Mouse (Mus musculus) heart, postnatal 0 days (tissue): ENCODE measurements around the gene Tmem254b. TPM values are rescaled to one million over a fixed set of nuclear protein-coding genes. Genes with fewer than 3 reads are reported as not detected.
"Not testable (repeated sequence)": the region's sequence is repeated elsewhere in the genome, so short reads cannot be mapped to it uniquely, and the experiment has no call there.

Experiments used
- ATAC-seq: fragments of 200-750 bp; cut with Nextera tagmentation; 2 replicates; pipeline ENCODE4 v1.8.0; 2017; ENCODE audit warnings: low read depth, moderate number of reproducible peaks, moderate library complexity; ENCODE audit not compliant: insufficient read depth
- DNase-seq: peaks from one replicate; pipeline ENCODE4 v3.0.0-alpha.2; 2016; ENCODE audit warnings: low spot score
- H3K27ac ChIP-seq: fragments of 300-500 bp; sonication (generic); 2 replicates; pipeline ENCODE4 v1.5.1; 2014; ENCODE audit warnings: low read depth, mild to moderate bottlenecking
- H3K27me3 ChIP-seq: fragments of 300-500 bp; sonication (generic); 2 replicates; pipeline ENCODE4 v1.6.1; 2014; ENCODE audit warnings: low read length, mixed read lengths; ENCODE audit not compliant: control insufficient read depth, insufficient read depth
- H3K36me3 ChIP-seq: fragments of 300-500 bp; sonication (generic); replicated peaks from 2 replicates; pipeline ENCODE4 v1.6.1; 2014; ENCODE audit warnings: low read length, mixed read lengths; ENCODE audit not compliant: control insufficient read depth, insufficient read depth
- H3K4me1 ChIP-seq: fragments of 300-500 bp; sonication (generic); 2 replicates; pipeline ENCODE4 v1.6.1; 2014; ENCODE audit warnings: antibody characterized with exemption; ENCODE audit not compliant: control insufficient read depth, insufficient read depth
- H3K4me2 ChIP-seq: fragments of 300-500 bp; sonication (generic); 2 replicates; pipeline ENCODE4 v1.6.1; 2014; ENCODE audit warnings: low read depth, mild to moderate bottlenecking, low read length, moderate library complexity
- H3K4me3 ChIP-seq: fragments of 300-500 bp; sonication (generic); 2 replicates; pipeline ENCODE4 v1.5.1; 2014; ENCODE audit warnings: low read depth, low read length
- H3K9ac ChIP-seq: fragments of 300-500 bp; sonication (generic); replicated peaks from 2 replicates; pipeline ENCODE4 v1.6.1; 2014; ENCODE audit warnings: low read depth, low read length, mixed read lengths
- H3K9me3 ChIP-seq: fragments of 300-500 bp; sonication (generic); replicated peaks from 2 replicates; pipeline ENCODE4 v1.6.1; 2016; ENCODE audit warnings: low read length; ENCODE audit not compliant: control insufficient read depth
- WGBS: fragments of 180-500 bp; shearing (Covaris S2); extraction: QIAGEN DNeasy Blood & Tissue Kit; methylation state at CpG from one replicate; pipeline ENCODE4 v1.1.7; 2014; 5-methylcytosine and 5-hydroxymethylcytosine counted together
- polyA plus RNA-seq: library from polyadenylated mRNA; unstranded; fragments of >200 nt; fragmentation: Nextera tagmentation; extraction: Ambion mirVana; gene quantifications from 2 replicates; pipeline ENCODE4 v1.2.1, GENCODE M21; 2015
- total RNA-seq: library from RNA; depleted of rRNA; stranded (reverse); fragments of >200 nt; gene quantifications from 2 replicates; pipeline ENCODE4 v1.2.3, GENCODE M21; 2014; ENCODE audit warnings: low replicate concordance; rRNA removed

Gene Tmem254b
- total and polyA plus RNA-seq, 2 experiments from 2014 or later, result 16.2 to 29.2 TPM

DNA sequence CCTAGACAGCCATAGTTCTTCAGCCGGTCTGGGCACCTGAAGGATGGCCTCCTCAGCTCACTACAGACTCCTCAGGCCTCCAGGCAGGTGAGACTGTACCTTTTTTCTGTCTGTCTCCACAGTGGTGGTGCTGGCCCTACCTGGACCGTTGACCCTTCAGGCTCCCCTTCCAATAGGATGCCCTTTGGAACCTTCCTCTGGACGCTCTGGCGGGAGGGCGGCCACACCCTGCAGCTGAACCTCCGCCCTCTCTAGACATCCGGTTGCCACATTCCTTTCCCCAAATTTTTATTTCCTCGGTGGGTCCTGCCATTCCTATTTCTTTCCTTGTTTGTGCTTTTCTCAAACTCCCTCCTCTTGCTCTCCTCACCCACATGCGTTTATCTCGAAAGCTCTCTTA, 25.2 kb downstream of the Tmem254b start:
- not testable (repeated sequence) for H3K9me3 ChIP-seq, DNase-seq, H3K9ac ChIP-seq, H3K4me1 ChIP-seq, H3K27ac ChIP-seq, H3K27me3 ChIP-seq, H3K4me2 ChIP-seq, ATAC-seq, H3K36me3 ChIP-seq, H3K4me3 ChIP-seq
- no CpG with 5 or more reads among the region's 10 CpGs for WGBS

DNA sequence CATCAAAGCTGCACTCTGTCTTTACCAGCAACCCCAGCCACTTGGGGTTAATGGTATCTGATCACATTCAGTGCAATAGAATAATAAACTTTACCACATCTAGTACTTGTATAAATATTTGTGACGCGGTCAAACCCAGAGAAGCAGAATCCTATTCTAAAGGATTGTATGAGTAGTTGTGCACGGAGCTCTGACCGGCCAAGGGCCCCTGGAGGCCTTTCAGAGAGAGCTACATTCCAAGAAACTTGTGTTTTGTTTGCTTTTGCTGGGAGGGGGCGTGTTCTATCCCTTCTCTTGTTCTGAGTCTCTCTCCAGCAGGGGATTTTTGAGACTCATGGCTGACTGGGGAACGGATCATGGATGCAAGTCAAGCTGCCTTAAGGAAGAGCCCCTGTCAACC, 31.8 kb downstream of the Tmem254b start:
- DNase-seq, ATAC-seq, H3K4me2 ChIP-seq, H3K4me1 ChIP-seq, H3K9me3 ChIP-seq, H3K4me3 ChIP-seq, H3K9ac ChIP-seq, H3K36me3 ChIP-seq, H3K27ac ChIP-seq, H3K27me3 ChIP-seq: not testable (repeated sequence)
- no CpG with 5 or more reads among the region's 6 CpGs for WGBS

DNA sequence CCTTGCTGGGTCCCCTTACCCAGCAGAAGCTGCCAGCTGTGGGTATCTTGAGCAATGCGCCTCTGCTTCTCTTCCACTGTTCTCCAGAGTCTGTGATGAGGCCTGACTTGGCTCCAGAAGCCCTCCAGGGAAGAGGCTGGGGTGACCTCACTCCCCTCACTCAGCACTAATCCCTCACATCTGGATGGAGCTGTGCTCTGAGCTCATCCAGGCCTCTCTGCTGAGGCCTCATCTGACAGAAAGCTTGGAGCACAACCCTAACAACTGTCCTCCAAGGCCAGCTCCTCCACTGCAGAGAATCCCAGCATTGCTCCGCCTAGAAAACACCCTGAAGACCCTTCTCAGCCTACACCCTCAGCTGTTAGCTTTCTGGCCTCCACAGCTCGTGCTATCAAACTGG, 32.9 kb downstream of the Tmem254b start:
- not testable (repeated sequence) for H3K36me3 ChIP-seq, DNase-seq, H3K4me3 ChIP-seq, ATAC-seq, H3K9ac ChIP-seq, H3K4me2 ChIP-seq, H3K27me3 ChIP-seq, H3K27ac ChIP-seq, H3K9me3 ChIP-seq, H3K4me1 ChIP-seq
- no CpG with 5 or more reads among the region's 3 CpGs for WGBS

- WGBS, result no CpG with 5 or more reads among the region's 12 CpGs
- H3K9ac ChIP-seq, H3K4me3 ChIP-seq, H3K4me1 ChIP-seq, H3K27me3 ChIP-seq, H3K4me2 ChIP-seq, ATAC-seq, H3K36me3 ChIP-seq, H3K27ac ChIP-seq, DNase-seq, H3K9me3 ChIP-seq: not testable (repeated sequence)
Observed at GRCm38 (mm10) chr14:26165266-26165665, 41.6 kb downstream of the Tmem254b start.

DNA sequence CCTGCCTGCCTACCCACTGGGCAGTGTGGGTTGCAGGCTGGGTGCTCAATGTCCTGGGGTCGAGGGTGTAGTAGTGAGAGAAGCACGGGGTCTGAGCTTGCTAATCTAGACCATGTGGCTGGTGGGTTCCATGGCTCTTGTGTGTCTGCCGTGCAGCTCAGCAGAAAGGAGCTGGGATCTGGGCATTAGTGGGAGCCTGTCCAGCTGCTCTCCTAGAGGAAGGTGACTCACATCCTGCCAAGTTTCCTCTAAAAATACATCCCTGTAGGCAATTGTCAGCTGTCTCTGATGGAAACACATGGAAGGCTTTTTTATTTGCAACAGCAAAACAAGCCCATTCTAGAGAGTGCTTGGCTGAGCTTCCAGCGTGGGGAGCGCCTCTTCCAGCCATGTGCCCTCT, 44.4 kb downstream of the Tmem254b start:
- ATAC-seq, H3K27me3 ChIP-seq, H3K4me2 ChIP-seq, H3K27ac ChIP-seq, H3K9me3 ChIP-seq, DNase-seq, H3K4me1 ChIP-seq, H3K9ac ChIP-seq, H3K4me3 ChIP-seq, H3K36me3 ChIP-seq: not testable (repeated sequence)
- no CpG with 5 or more reads among the region's 5 CpGs for WGBS

DNA sequence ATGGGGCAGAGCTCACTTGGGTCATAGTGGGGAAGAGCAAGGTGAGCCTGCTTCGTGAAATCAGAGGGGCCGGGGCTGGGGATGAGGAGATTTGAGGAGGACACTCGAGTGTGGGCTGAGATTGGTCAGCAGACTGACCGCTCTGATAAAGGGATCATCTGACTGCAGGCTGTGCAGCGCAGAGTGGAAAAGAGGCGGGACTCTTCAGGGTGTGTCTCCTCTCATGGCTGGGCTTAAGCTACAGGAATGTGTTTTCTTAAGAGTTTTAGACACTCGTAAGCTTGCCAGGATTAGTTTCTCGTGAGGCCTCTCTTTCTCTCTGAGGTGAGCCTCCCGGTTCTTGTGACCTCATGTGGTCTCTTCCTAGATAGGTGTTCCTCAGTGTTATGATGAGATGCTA, 45.7 kb downstream of the Tmem254b start:
- H3K27me3 ChIP-seq, DNase-seq, H3K4me2 ChIP-seq, H3K4me1 ChIP-seq, ATAC-seq, H3K36me3 ChIP-seq, H3K4me3 ChIP-seq, H3K9ac ChIP-seq, H3K27ac ChIP-seq, H3K9me3 ChIP-seq: not testable (repeated sequence)
- WGBS, result no CpG with 5 or more reads among the region's 9 CpGs

DNA sequence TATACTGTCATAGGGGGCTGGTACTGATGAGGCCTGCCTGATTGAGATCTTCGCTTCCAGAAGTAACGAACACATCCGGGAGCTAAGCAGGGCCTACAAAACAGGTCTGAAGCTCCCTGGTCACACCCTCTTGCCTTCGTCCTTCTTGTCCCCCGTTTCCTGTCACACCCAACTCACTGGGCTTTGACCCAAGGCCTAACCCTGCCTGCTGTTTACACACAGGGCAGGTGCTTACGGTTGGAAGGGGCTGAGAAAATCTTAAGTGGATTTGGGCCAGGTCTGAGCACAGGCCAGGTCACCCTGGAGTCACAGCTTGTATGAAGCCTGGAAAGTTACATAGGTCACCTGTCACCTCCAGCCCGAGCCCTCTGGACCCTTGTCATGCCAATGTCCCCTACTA, 50.8 kb downstream of the Tmem254b start:
- H3K9ac ChIP-seq, H3K4me2 ChIP-seq, DNase-seq, H3K27me3 ChIP-seq, H3K27ac ChIP-seq, H3K9me3 ChIP-seq, H3K4me3 ChIP-seq, H3K4me1 ChIP-seq, H3K36me3 ChIP-seq, ATAC-seq: not testable (repeated sequence)
- no CpG with 5 or more reads among the region's 7 CpGs for WGBS

Other genes starting within 250 kb of the Tmem254b start
- gene Duxbl1, start 228.5 kb downstream of the Tmem254b start, total RNA-seq, result 0.46 and 2.4 TPM in 2 replicates
- 0.23 and 0.26 TPM in 2 replicates for gene Duxbl1, start 228.5 kb downstream of the Tmem254b start, polyA plus RNA-seq
- gene Gm9780, start 164.3 kb downstream of the Tmem254b start, total RNA-seq, result 99.6 and 106 TPM in 2 replicates
- 24.3 and 38.1 TPM in 2 replicates for gene Gm9780, start 164.3 kb downstream of the Tmem254b start, polyA plus RNA-seq
- gene Tmem254c, start 139.7 kb downstream of the Tmem254b start, total RNA-seq, result 9.0 and 18.0 TPM in 2 replicates
- gene Tmem254c, start 139.7 kb downstream of the Tmem254b start, polyA plus RNA-seq, result 17.5 and 18.1 TPM in 2 replicates
- gene Cphx2, start 125.5 kb downstream of the Tmem254b start, total RNA-seq, result not detected in 2 replicates
- gene Cphx2, start 125.5 kb downstream of the Tmem254b start, polyA plus RNA-seq, result not detected in 2 replicates
- not detected in 2 replicates for gene Cphx3, start 124.7 kb downstream of the Tmem254b start, total RNA-seq
- not detected in 2 replicates for gene Cphx3, start 124.7 kb downstream of the Tmem254b start, polyA plus RNA-seq
- 0.23 and 0.81 TPM in 2 replicates for gene Duxbl2, start 88.7 kb downstream of the Tmem254b start, total RNA-seq
- gene Duxbl2, start 88.7 kb downstream of the Tmem254b start, polyA plus RNA-seq, result not detected in 2 replicates
- gene Plac9b, start 24.6 kb downstream of the Tmem254b start, total RNA-seq, result 7.0 and 26.5 TPM in 2 replicates
- 28.7 and 34.6 TPM in 2 replicates for gene Plac9b, start 24.6 kb downstream of the Tmem254b start, polyA plus RNA-seq
- gene Duxbl3, start 50.9 kb upstream of the Tmem254b start, total RNA-seq, result 0.23 TPM in 1 of 2 replicates, not detected in the other
- 0.55 and 0.70 TPM in 2 replicates for gene Duxbl3, start 50.9 kb upstream of the Tmem254b start, polyA plus RNA-seq